ENCODE assay signal across 8 mouse cellular contexts in the genomic region with DNA sequence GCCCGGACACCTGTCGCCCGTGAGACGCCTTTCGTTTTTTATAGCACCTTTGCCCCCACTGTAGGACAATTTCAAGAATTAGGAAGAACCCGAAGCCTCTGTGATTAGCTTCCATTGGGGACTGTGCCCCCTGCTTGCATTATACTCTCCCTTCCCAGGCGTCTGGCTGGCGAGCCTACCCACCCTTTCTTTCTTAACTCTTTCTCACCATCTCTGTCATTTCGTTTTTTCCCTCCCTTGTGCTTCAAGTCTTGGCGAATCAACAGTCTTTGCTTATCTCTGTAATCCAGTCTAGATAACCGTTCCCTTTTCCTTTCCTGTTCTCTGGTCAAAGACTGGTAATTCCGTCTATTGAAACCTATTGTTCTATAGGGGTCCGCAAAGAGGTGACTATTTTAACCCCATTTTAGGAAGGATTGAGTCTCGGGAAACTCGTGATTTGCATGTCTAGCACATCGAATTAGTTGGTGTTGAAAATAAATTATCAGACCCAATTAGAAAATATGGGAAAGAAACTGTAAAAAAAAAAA. TPM values are rescaled to one million over a fixed set of nuclear protein-coding genes. Genes with fewer than 3 reads are reported as not detected.
DNase-seq lines count a peak whose midpoint lies in the region; ATAC-seq and TF ChIP-seq lines count a peak whose summit lies in the region.

No protein-coding gene starts in this region.

- peak overlapping the region; percentile 89 to 100 (median 97) for H3K4me3 ChIP-seq in CH12.LX (replicated peaks in 1 of 3; ENCODE audit: low read depth in 2 of 3, low read length in 2 of 3, poor library complexity in 1 of 3)
- H3K4me3 ChIP-seq in forebrain, embryonic 13.5 days = peak overlapping the region; percentile 87
- peak overlapping the region; percentile 87 for H3K4me3 ChIP-seq in liver, embryonic 15.5 days (replicated peaks)

- no peaks in the 10 kb centered on the region for H3K9me3 ChIP-seq in CH12.LX (replicated peaks; ENCODE audit: low read length)
- H3K9me3 ChIP-seq in forebrain, embryonic 13.5 days (replicated peaks) = no peaks in the 10 kb centered on the region
- H3K9me3 ChIP-seq in liver, embryonic 15.5 days (replicated peaks) = no peaks in the 10 kb centered on the region

- H3K4me2 ChIP-seq in CH12.LX (ENCODE audit: insufficient read depth, low read depth, poor library complexity, severe bottlenecking) = peak overlapping the region; percentile 51
- H3K4me2 ChIP-seq in forebrain, embryonic 13.5 days = peak overlapping the region; percentile 57
- peak overlapping the region; percentile 91 for H3K4me2 ChIP-seq in liver, embryonic 15.5 days

- no peaks in the 10 kb centered on the region for H3K27me3 ChIP-seq in CH12.LX (replicated peaks)
- H3K27me3 ChIP-seq in forebrain, embryonic 13.5 days = no peaks in the 10 kb centered on the region
- no peaks in the 10 kb centered on the region for H3K27me3 ChIP-seq in liver, embryonic 15.5 days

- TF ChIP-seq POLR2A in CH12.LX (IDR thresholded peaks at IDR 0.05; ENCODE audit: low read depth, low read length) = no peak

- TF ChIP-seq CTCF in CH12.LX (conservative IDR thresholded peaks at IDR 0.05 in 1 of 2, IDR thresholded peaks at IDR 0.05 in 1 of 2; ENCODE audit: low read depth in 2 of 2, low read length in 2 of 2) = no peak

- H3K4me1 ChIP-seq in CH12.LX (ENCODE audit: control insufficient read depth in 1 of 2, insufficient read depth in 2 of 2) = peaks cover 2 to 22% of the 10 kb centered on the region in 2 experiments; a peak in 3 of 4 replicates
- H3K4me1 ChIP-seq in forebrain, embryonic 13.5 days = peaks cover 24% of the 10 kb centered on the region
- H3K4me1 ChIP-seq in liver, embryonic 15.5 days (replicated peaks) = peaks cover 26% of the 10 kb centered on the region

- WGBS in forebrain, embryonic 13.5 days = 1% methylated on average over 16 of the region's 16 CpGs
- WGBS in liver, embryonic 15.5 days (ENCODE audit: insufficient replicate concordance) = under 1% methylated on average over 16 of the region's 16 CpGs

- TF ChIP-seq RAD21 in CH12.LX (IDR thresholded peaks at IDR 0.05; ENCODE audit: low read depth, low read length) = no peak

- TF ChIP-seq EP300 in CH12.LX (IDR thresholded peaks at IDR 0.05; ENCODE audit: low read length) = no peak

- dilution Hi-C loops in CH12.LX (cut with MboI; ENCODE audit: extremely low pct_ligation_motif_present, extremely low pct_unique_long_range_greater_than_20kb, low sequenced_read_pairs) = no loop called here

- no peak overlapping the region for H3K27ac ChIP-seq in CH12.LX (ENCODE audit: insufficient read depth, low read depth)
- peak overlapping the region; percentile 96 for H3K27ac ChIP-seq in forebrain, embryonic 13.5 days
- H3K27ac ChIP-seq in liver, embryonic 15.5 days (replicated peaks) = peak overlapping the region; percentile 93

- peaks cover 15 to 41% of the 10 kb centered on the region in 2 experiments for H3K36me3 ChIP-seq in CH12.LX (replicated peaks in 1 of 2; ENCODE audit: control insufficient read depth in 1 of 2, insufficient read depth in 1 of 2, low read length in 1 of 2)
- peaks cover 27% of the 10 kb centered on the region for H3K36me3 ChIP-seq in forebrain, embryonic 13.5 days (ENCODE audit: poor library complexity, severe bottlenecking)
- peaks cover 23% of the 10 kb centered on the region for H3K36me3 ChIP-seq in liver, embryonic 15.5 days (replicated peaks)

- H3K79me2 ChIP-seq in CH12.LX (replicated peaks; ENCODE audit: control insufficient read depth, extremely low read depth, insufficient read depth, poor library complexity, severe bottlenecking) = peaks cover 30% of the 10 kb centered on the region

- peak; percentile 54 for ATAC-seq in forebrain, embryonic 13.5 days
- peak; percentile 19; the same call in 1 of the 2 replicates for ATAC-seq in liver, embryonic 15.5 days (ENCODE audit: insufficient read depth)

- in situ Hi-C loops in CH12.LX (cut with MboI; ENCODE audit: low pct_ligation_motif_present, low pct_unique_long_range_greater_than_20kb, low sequenced_read_pairs) = no loop called here

- intact Hi-C loops in heart, postnatal 14 days (cut with DNase I) = loop anchor here (5.0 kb wide), 1 partner anchor 39 kb away; no protein-coding TSS in a partner anchor

- peak; percentile 7 for DNase-seq in heart, adult 11 months
- no peak for DNase-seq in heart, postnatal 14 days
- DNase-seq in CH12.LX (ENCODE audit: extremely low read depth) = peak; percentile 11
- DNase-seq in frontal cortex, postnatal 10 days (ENCODE audit: low spot score in 2 of 2) = no peak
- DNase-seq in layer of hippocampus, adult 9-11 months = no peak
- no peak for DNase-seq in thymus, postnatal 36 days

- peak overlapping the region; percentile 84 for H3K9ac ChIP-seq in CH12.LX (ENCODE audit: insufficient read depth, low read depth)
- peak overlapping the region; percentile 87 for H3K9ac ChIP-seq in forebrain, embryonic 13.5 days
- peak overlapping the region; percentile 84 for H3K9ac ChIP-seq in liver, embryonic 15.5 days

TF ChIP-seq in CH12.LX, 34 proteins besides CTCF, POLR2A, EP300 and RAD21:
- TF ChIP-seq USF1 (IDR thresholded peaks at IDR 0.05; ENCODE audit: low read depth, low read length) (no peak), KAT2A (IDR thresholded peaks at IDR 0.05; ENCODE audit: insufficient replicate concordance, low read length) (no peak), SIN3A (IDR thresholded peaks at IDR 0.05; ENCODE audit: low read length) (no peak)

RNA-seq across cellular contexts. Expression of gene Ankra2, which starts 0.6 kb away (rescaled TPM):
- total RNA-seq in heart, postnatal 14 days (2021) = 10 to 100 TPM; 29.8 to 30.7 TPM
- total RNA-seq in CH12.LX (2012; rRNA removed) (10.1 and 11.1 TPM in 2 replicates), CH12.LX (2014; rRNA removed) (12.9 and 15.3 TPM in 2 replicates)
- 12.4 and 14.8 TPM in 2 replicates for polyA plus RNA-seq in CH12.LX (2012; ENCODE audit: insufficient read length, low read depth)
- polyA plus RNA-seq in forebrain, embryonic 13.5 days (2015; fragmentation: Nextera tagmentation; extraction: Ambion mirVana) = 43.3 and 45.8 TPM in 2 replicates
- polyA plus RNA-seq in liver, embryonic 15.5 days (2015; fragmentation: Nextera tagmentation; extraction: Ambion mirVana) = 6.8 and 7.5 TPM in 2 replicates

RNA-seq across cellular contexts. Expression of gene Utp15, which starts 0.7 kb away (rescaled TPM):
- 1 to 10 TPM; 6.8 TPM for total RNA-seq in heart, postnatal 14 days (2021)
- total RNA-seq in CH12.LX (2012; rRNA removed) (36.8 and 44.3 TPM in 2 replicates), CH12.LX (2014; rRNA removed) (51.7 and 52.2 TPM in 2 replicates)
- 49.4 and 51.7 TPM in 2 replicates for polyA plus RNA-seq in CH12.LX (2012; ENCODE audit: insufficient read length, low read depth)
- polyA plus RNA-seq in forebrain, embryonic 13.5 days (2015; fragmentation: Nextera tagmentation; extraction: Ambion mirVana) = 31.3 and 32.1 TPM in 2 replicates
- polyA plus RNA-seq in liver, embryonic 15.5 days (2015; fragmentation: Nextera tagmentation; extraction: Ambion mirVana) = 11.0 and 12.0 TPM in 2 replicates

RNA-seq across cellular contexts. Expression of gene Gm21976, which starts 16.2 kb away (rescaled TPM):
- not detected for total RNA-seq in heart, postnatal 14 days (2021)
- not detected in 2 replicates for total RNA-seq in CH12.LX (2012; rRNA removed)
- not detected in 2 replicates for total RNA-seq in CH12.LX (2014; rRNA removed)
- polyA plus RNA-seq in CH12.LX (2012; ENCODE audit: insufficient read length, low read depth) = not detected in 2 replicates
- polyA plus RNA-seq in forebrain, embryonic 13.5 days (2015; fragmentation: Nextera tagmentation; extraction: Ambion mirVana) = not detected in 2 replicates
- not detected in 2 replicates for polyA plus RNA-seq in liver, embryonic 15.5 days (2015; fragmentation: Nextera tagmentation; extraction: Ambion mirVana)

RNA-seq across cellular contexts. Expression of gene Btf3, which starts 53.3 kb away (rescaled TPM):
- total RNA-seq in heart, postnatal 14 days (2021) = 100 to 1,000 TPM; 201 to 210 TPM
- 1,038 and 1,073 TPM in 2 replicates for total RNA-seq in CH12.LX (2012; rRNA removed)
- 1,568 and 1,693 TPM in 2 replicates for total RNA-seq in CH12.LX (2014; rRNA removed)
- 1,281 and 1,367 TPM in 2 replicates for polyA plus RNA-seq in CH12.LX (2012; ENCODE audit: insufficient read length, low read depth)
- polyA plus RNA-seq in forebrain, embryonic 13.5 days (2015; fragmentation: Nextera tagmentation; extraction: Ambion mirVana) = 669 and 719 TPM in 2 replicates
- 263 and 326 TPM in 2 replicates for polyA plus RNA-seq in liver, embryonic 15.5 days (2015; fragmentation: Nextera tagmentation; extraction: Ambion mirVana)

RNA-seq across cellular contexts. Expression of gene Arhgef28, which starts 57.3 kb away (rescaled TPM):
- total RNA-seq in heart, postnatal 14 days (2021) = 1 to 10 TPM; 6.5 to 6.9 TPM
- 0.04 and 0.08 TPM in 2 replicates for total RNA-seq in CH12.LX (2012; rRNA removed)
- total RNA-seq in CH12.LX (2014; rRNA removed) = 0.07 and 0.23 TPM in 2 replicates
- 0.20 and 0.24 TPM in 2 replicates for polyA plus RNA-seq in CH12.LX (2012; ENCODE audit: insufficient read length, low read depth)
- polyA plus RNA-seq in forebrain, embryonic 13.5 days (2015; fragmentation: Nextera tagmentation; extraction: Ambion mirVana) = 7.0 TPM in 2 replicates
- polyA plus RNA-seq in liver, embryonic 15.5 days (2015; fragmentation: Nextera tagmentation; extraction: Ambion mirVana) = 0.60 and 1.1 TPM in 2 replicates

Comparison
In these comparisons a context has a peak if more than half of its experiments do, and no peak if none do; other contexts are left out.
1. DNase-seq: peak in heart, adult 11 months (single experiment) and CH12.LX (single experiment); none in heart, postnatal 14 days (0 of 2), frontal cortex, postnatal 10 days (0 of 2), layer of hippocampus, adult 9-11 months (single experiment) and thymus, postnatal 36 days (0 of 2).
2. Peak in every context shown above with its lines, with median percentiles within 50 percentile points of each other: H3K4me2 ChIP-seq, H3K4me3 ChIP-seq and H3K9ac ChIP-seq.